In the genomic region with DNA sequence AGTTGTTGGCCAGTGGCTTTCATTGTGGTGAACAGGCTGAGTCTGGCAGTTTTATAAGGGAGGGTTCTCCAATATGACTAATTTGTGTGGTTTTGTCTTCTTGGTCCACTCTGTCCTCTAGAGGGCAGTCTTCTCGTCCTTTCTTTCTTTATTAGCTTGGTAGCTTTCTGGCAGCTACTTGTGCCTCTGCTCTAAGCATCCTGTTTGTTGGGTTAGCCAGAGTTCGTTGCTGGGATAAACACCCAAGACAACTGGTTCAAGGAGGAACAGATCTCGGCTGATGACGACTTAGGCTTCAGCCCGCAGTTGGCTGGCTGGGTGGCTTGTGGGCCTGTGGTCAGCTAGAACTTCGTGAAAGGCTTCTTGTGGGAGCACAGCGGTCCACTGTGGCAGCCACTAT, we compare ENCODE assay signal across 9 mouse cellular contexts. TPM values are rescaled to one million over a fixed set of nuclear protein-coding genes. Genes with fewer than 3 reads are reported as not detected.
DNase-seq lines count a peak whose midpoint lies in the region; ATAC-seq and TF ChIP-seq lines count a peak whose summit lies in the region.
"Had no signal": no experiment of that assay in that cellular context is flagged by ENCODE, and none has a peak within 500 bp of the region (broad histone marks: within the 10 kb centered on the region; RNA-seq: fewer than 3 reads in every experiment).

No protein-coding gene starts in this region.

- peak; percentile 56 for TF ChIP-seq CTCF in E14TG2a.4 (conservative IDR thresholded peaks at IDR 0.05; ENCODE audit: low read length)
- TF ChIP-seq CTCF in lung, embryonic 14.5 days (IDR thresholded peaks at IDR 0.05; ENCODE audit: low read depth): peak; percentile 67

- H3K9me3 ChIP-seq in kidney, embryonic 16.5 days (ENCODE audit: low read length): no peaks in the 10 kb centered on the region
- H3K9me3 ChIP-seq in E14TG2a.4 (ENCODE audit: low read length): no peaks in the 10 kb centered on the region
- no peaks in the 10 kb centered on the region for H3K9me3 ChIP-seq in lung, embryonic 14.5 days (ENCODE audit: low read depth, low read length)
- H3K9me3 ChIP-seq: neural tube, embryonic 12.5 days had no signal

- H3K27ac ChIP-seq in kidney, embryonic 16.5 days (ENCODE audit: low read length): no peak overlapping the region
- no peak overlapping the region for H3K27ac ChIP-seq in lung, embryonic 14.5 days (ENCODE audit: low read depth)
- H3K27ac ChIP-seq: neural tube, embryonic 12.5 days had no signal

- H3K27me3 ChIP-seq in kidney, embryonic 16.5 days (ENCODE audit: insufficient read depth, low read length): no peaks in the 10 kb centered on the region
- H3K27me3 ChIP-seq in E14TG2a.4 (ENCODE audit: insufficient read depth, low read length): peaks cover 2% of the 10 kb centered on the region
- H3K27me3 ChIP-seq in lung, embryonic 14.5 days (ENCODE audit: insufficient read depth, low read length): no peaks in the 10 kb centered on the region
- H3K27me3 ChIP-seq: neural tube, embryonic 12.5 days had no signal

- WGBS in kidney, embryonic 16.5 days: 37% methylated on average over 7 of the region's 7 CpGs
- 31% methylated on average over 7 of the region's 7 CpGs for WGBS in lung, embryonic 14.5 days

- no peak overlapping the region for H3K4me2 ChIP-seq in kidney, embryonic 16.5 days (replicated peaks; ENCODE audit: low read depth, low read length)
- no peak overlapping the region for H3K4me2 ChIP-seq in lung, embryonic 14.5 days
- H3K4me2 ChIP-seq: neural tube, embryonic 12.5 days had no signal

- H3K4me1 ChIP-seq in kidney, embryonic 16.5 days (ENCODE audit: insufficient read depth, low read length): no peaks in the 10 kb centered on the region
- no peaks in the 10 kb centered on the region for H3K4me1 ChIP-seq in E14TG2a.4 (replicated peaks; ENCODE audit: low read depth, low read length)
- H3K4me1 ChIP-seq in lung, embryonic 14.5 days (ENCODE audit: insufficient read depth): no peaks in the 10 kb centered on the region
- H3K4me1 ChIP-seq: neural tube, embryonic 12.5 days had no signal

- no peak overlapping the region for H3K4me3 ChIP-seq in kidney, embryonic 16.5 days (ENCODE audit: low read length)
- no peak overlapping the region for H3K4me3 ChIP-seq in E14TG2a.4 (replicated peaks; ENCODE audit: low read length)
- H3K4me3 ChIP-seq in lung, embryonic 14.5 days (ENCODE audit: low read depth, low read length): no peak overlapping the region
- H3K4me3 ChIP-seq: neural tube, embryonic 12.5 days had no signal

- ATAC-seq in kidney, embryonic 16.5 days (ENCODE audit: low FRiP score, low TSS enrichment): no peak
- ATAC-seq in lung, embryonic 14.5 days (ENCODE audit: insufficient read depth): no peak
- ATAC-seq in activated CD4-positive, CD25-positive, alpha-beta regulatory T cell, adult 4 months: no peak

- DNase-seq in kidney, adult 18-20 months: peak; percentile 14
- DNase-seq in adipocyte (ENCODE audit: low spot score): peak; percentile 89
- DNase-seq in gastrocnemius, postnatal 25 days: peak; percentile 61
- peak; percentile 84 for DNase-seq in lung, embryonic 14.5 days
- DNase-seq in ovary, adult 18-20 months (ENCODE audit: low spot score): no peak

- H3K36me3 ChIP-seq in kidney, embryonic 16.5 days (ENCODE audit: insufficient read depth, low read length): no peaks in the 10 kb centered on the region
- H3K36me3 ChIP-seq in E14TG2a.4 (ENCODE audit: insufficient read depth, low read length): no peaks in the 10 kb centered on the region
- H3K36me3 ChIP-seq in lung, embryonic 14.5 days (ENCODE audit: insufficient read depth): no peaks in the 10 kb centered on the region
- H3K36me3 ChIP-seq: neural tube, embryonic 12.5 days had no signal

- H3K9ac ChIP-seq in kidney, embryonic 16.5 days (replicated peaks; ENCODE audit: low read length): no peak overlapping the region
- no peak overlapping the region for H3K9ac ChIP-seq in lung, embryonic 14.5 days
- H3K9ac ChIP-seq: neural tube, embryonic 12.5 days had no signal

RNA-seq across cellular contexts. Expression of gene Ccdc43, which starts 31.0 kb away (rescaled TPM):
- 51.9 and 52.1 TPM in 2 replicates for polyA plus RNA-seq in kidney, embryonic 16.5 days (2015; fragmentation: Nextera tagmentation; extraction: Ambion mirVana)
- 10 to 100 TPM; 60.3 to 73.0 TPM for total RNA-seq in gastrocnemius, postnatal 25 days (2021)
- polyA plus RNA-seq in lung, embryonic 14.5 days (2014; fragmentation: Nextera tagmentation; extraction: Ambion mirVana): 44.5 and 46.4 TPM in 2 replicates
- 10 to 100 TPM; 36.5 to 37.9 TPM for polyA plus RNA-seq in activated CD4-positive, CD25-positive, alpha-beta regulatory T cell, adult 4 months (2017; shearing (Covaris generic))

RNA-seq across cellular contexts. Expression of gene Adam11, which starts 32.6 kb away (rescaled TPM):
- 8.7 and 8.8 TPM in 2 replicates for polyA plus RNA-seq in kidney, embryonic 16.5 days (2015; fragmentation: Nextera tagmentation; extraction: Ambion mirVana)
- under 1 TPM; 0.29 to 0.77 TPM for total RNA-seq in gastrocnemius, postnatal 25 days (2021)
- polyA plus RNA-seq in lung, embryonic 14.5 days (2014; fragmentation: Nextera tagmentation; extraction: Ambion mirVana): 5.3 and 5.5 TPM in 2 replicates
- polyA plus RNA-seq in activated CD4-positive, CD25-positive, alpha-beta regulatory T cell, adult 4 months (2017; shearing (Covaris generic)): not detected
